Mouse (Mus musculus) C2C12 (cell line): ENCODE data around the gene Tpsb2. TPM values are rescaled to one million over a fixed set of nuclear protein-coding genes. Genes with fewer than 3 reads are reported as not detected.
A peak's percentile ranks its signal among the peaks of the same experiment; 100 is the strongest.

Experiments used
- H3K27me3 ChIP-seq: one replicate; pipeline ENCODE4 v1.6.1; 2011; ENCODE audit not compliant: control insufficient read depth, insufficient read depth, insufficient read length
- H3K36me3 ChIP-seq: one replicate; pipeline ENCODE4 v1.6.1; 2011; ENCODE audit not compliant: control insufficient read depth, insufficient read depth
- H3K4me3 ChIP-seq: one replicate; pipeline ENCODE4 v1.5.1; 2011; ENCODE audit warnings: mild to moderate bottlenecking, control low read depth; ENCODE audit not compliant: poor library complexity, insufficient read depth, severe bottlenecking
- H3K79me2 ChIP-seq: one replicate; pipeline ENCODE4 v1.6.1; 2011; ENCODE audit not compliant: control insufficient read depth, insufficient read depth
- H3K79me3 ChIP-seq: one replicate; pipeline ENCODE4 v1.6.1; 2011; ENCODE audit warnings: low read depth, control low read depth
- H3ac ChIP-seq: one replicate; pipeline ENCODE3; 2011; ENCODE audit warnings: low read depth; ENCODE audit not compliant: control insufficient read depth, insufficient read length
- CEBPB ChIP-seq: IDR thresholded peaks from one replicate; pipeline ENCODE4 v1.6.1; 2011; ENCODE audit warnings: low read depth, mild to moderate bottlenecking, control low read depth, moderate library complexity
- CTCF ChIP-seq: IDR thresholded peaks from one replicate; pipeline ENCODE4 v1.5.1; 2011; ENCODE audit not compliant: control insufficient read depth, insufficient read depth, insufficient read length
- FOSL1 ChIP-seq: IDR thresholded peaks from one replicate; pipeline ENCODE4 v1.8.0; 2011; ENCODE audit warnings: mild to moderate bottlenecking, low read length; ENCODE audit not compliant: poor library complexity, insufficient read depth, severe bottlenecking
- MAX ChIP-seq: IDR thresholded peaks from one replicate; pipeline ENCODE4 v1.6.1; 2011; ENCODE audit warnings: mild to moderate bottlenecking, control low read depth
- MYOD1 ChIP-seq: IDR thresholded peaks from one replicate; pipeline ENCODE4 v1.6.1; 2011; ENCODE audit warnings: low read depth; ENCODE audit not compliant: control insufficient read depth, insufficient read length
- MYOG ChIP-seq: IDR thresholded peaks from one replicate; pipeline ENCODE4 v1.6.1; 2011; ENCODE audit not compliant: control insufficient read depth, insufficient read length; ENCODE audit errors: extremely low read depth
- USF1 ChIP-seq: IDR thresholded peaks from one replicate; pipeline ENCODE4 v1.6.1; 2011; ENCODE audit warnings: low read depth, mild to moderate bottlenecking, control low read depth, moderate library complexity
- long read RNA-seq, 2 experiments: library from polyadenylated mRNA; unstranded; transcript quantifications; one replicate each; pipeline ENCODE4 v2.0.0; 2019 to 2020
- polyA plus RNA-seq: library from polyadenylated mRNA; unstranded; fragments of >200 nt; fragmentation: generic; extraction: Trizol; gene quantifications from one replicate; pipeline ENCODE4 v1.2.1, GENCODE M21; 2012; ENCODE audit warnings: missing spikeins

The Tpsb2 gene
- not detected for polyA plus RNA-seq
- long read RNA-seq, experiment 1, result 0 reads
- long read RNA-seq, experiment 2, result 0 reads

- H3ac ChIP-seq, result no peak within 1 kb of the TSS
- H3K27me3 ChIP-seq, result peaks cover 25% of the 10 kb centered on the region
- no peaks in the 10 kb centered on the region for H3K79me2 ChIP-seq
- H3K79me3 ChIP-seq, result no peaks in the 10 kb centered on the region
- no peaks in the 10 kb centered on the region for H3K36me3 ChIP-seq
- TF ChIP-seq CEBPB (no peak), FOSL1 (no peak), CTCF (no peak)
- H3K4me3 ChIP-seq, result no peak within 1 kb of the TSS
These were observed at the start of gene Tpsb2 for GRCm38 (mm10) chr17:25366005-25366404. Gene Tpsb2 (plus strand): TSS chr17:25366305.

GRCm38 (mm10) chr17:25318354-25318753 is 47.8 kb upstream of the Tpsb2 start, which contains the start of gene Prss29:
Gene Prss29 (plus strand): TSS chr17:25318654.
- Histone ChIP-seq H3K79me2 (no peaks in the 10 kb centered on the region), H3K79me3 (no peaks in the 10 kb centered on the region), H3K4me3 (no peak within 1 kb of the TSS), H3K27me3 (peaks cover 59% of the 10 kb centered on the region), H3K36me3 (no peaks in the 10 kb centered on the region), H3ac (no peak within 1 kb of the TSS)
- TF ChIP-seq FOSL1, result no peak
- TF ChIP-seq USF1, result no peak
- TF ChIP-seq CTCF, result no peak
- TF ChIP-seq MAX, result no peak
- TF ChIP-seq MYOD1, result no peak
- TF ChIP-seq MYOG, result no peak
- no peak for TF ChIP-seq CEBPB

GRCm38 (mm10) chr17:25320819-25321218 is 45.3 kb upstream of the Tpsb2 start:
- Histone ChIP-seq H3ac (no peak overlapping the region), H3K36me3 (no peaks in the 10 kb centered on the region), H3K79me3 (no peaks in the 10 kb centered on the region), H3K27me3 (peaks cover 57% of the 10 kb centered on the region), H3K4me3 (no peak overlapping the region), H3K79me2 (no peaks in the 10 kb centered on the region)
- TF ChIP-seq CTCF (no peak), CEBPB (no peak), MAX (no peak), MYOG (no peak), MYOD1 (no peak), FOSL1 (no peak), USF1 (no peak)

GRCm38 (mm10) chr17:25322930-25323329 is 43.2 kb upstream of the Tpsb2 start:
- no peaks in the 10 kb centered on the region for H3K79me2 ChIP-seq
- no peaks in the 10 kb centered on the region for H3K36me3 ChIP-seq
- H3ac ChIP-seq, result no peak overlapping the region
- TF ChIP-seq FOSL1 (no peak), CEBPB (no peak), MYOD1 (no peak), USF1 (no peak), CTCF (no peak), MAX (no peak), MYOG (no peak)
- H3K27me3 ChIP-seq, result peaks cover 55% of the 10 kb centered on the region
- H3K4me3 ChIP-seq, result no peak overlapping the region
- no peaks in the 10 kb centered on the region for H3K79me3 ChIP-seq

GRCm38 (mm10) chr17:25332321-25332720 is 33.8 kb upstream of the Tpsb2 start:
- Histone ChIP-seq H3K4me3 (no peak overlapping the region), H3K79me2 (no peaks in the 10 kb centered on the region), H3K27me3 (peaks cover 61% of the 10 kb centered on the region), H3K36me3 (no peaks in the 10 kb centered on the region), H3ac (no peak overlapping the region), H3K79me3 (no peaks in the 10 kb centered on the region)
- TF ChIP-seq FOSL1 (no peak), USF1 (no peak), MAX (no peak), MYOG (no peak), CEBPB (no peak), MYOD1 (no peak), CTCF (no peak)

- Histone ChIP-seq H3K79me3 (no peaks in the 10 kb centered on the region), H3K4me3 (no peak overlapping the region), H3ac (no peak overlapping the region), H3K36me3 (no peaks in the 10 kb centered on the region), H3K79me2 (no peaks in the 10 kb centered on the region), H3K27me3 (peaks cover 52% of the 10 kb centered on the region)
- TF ChIP-seq MYOG, result no peak
- TF ChIP-seq MYOD1, result no peak
- no peak for TF ChIP-seq USF1
- no peak for TF ChIP-seq CEBPB
- TF ChIP-seq FOSL1, result no peak
- TF ChIP-seq MAX, result no peak
- peak; percentile 67 for TF ChIP-seq CTCF
These were observed 32.2 kb upstream of the Tpsb2 start for GRCm38 (mm10) chr17:25333943-25334342.
